Mouse (Mus musculus) kidney, adult 2 months (tissue): ENCODE data around the gene Ptk7.

Source experiments
- CTCF ChIP-seq: fragments of 200-500 bp; conservative IDR thresholded peaks from 2 replicates; pipeline ENCODE4 v1.5.1; 2011; ENCODE audit warnings: low read depth, mild to moderate bottlenecking, control low read depth, low read length, moderate library complexity, mixed read lengths; ENCODE audit not compliant: insufficient read depth, insufficient read length
- POLR2A ChIP-seq: fragments of 200-500 bp; IDR thresholded peaks from one replicate; pipeline ENCODE4 v1.6.1; 2011; ENCODE audit warnings: low read depth, low read length, control low read depth

- no peak for TF ChIP-seq CTCF
- peak; percentile 34 for TF ChIP-seq POLR2A
These were observed 19.4 kb downstream of the Ptk7 start for GRCm38 (mm10) chr17:46609721-46610514.
